Mouse (Mus musculus) olfactory bulb, adult 2 months (tissue): ENCODE measurements at regions not wholly inside any gene's neighbourhood (a gene's known extent, or its start where the extent isn't known, plus 50 kb on each side); places are given as distances from the start of the nearest gene placed in this dataset.
"Not testable (repeated sequence)": the region's sequence is repeated elsewhere in the genome, so short reads cannot be mapped to it uniquely, and the experiment has no call there.

ENCODE experiments used
- H3K27ac ChIP-seq: fragments of 200-500 bp; 2 replicates; pipeline ENCODE4 v1.5.1; 2012; ENCODE audit warnings: low read depth, low read length; ENCODE audit not compliant: insufficient read depth
- H3K4me1 ChIP-seq: fragments of 200-500 bp; 2 replicates; pipeline ENCODE4 v1.6.1; 2012; ENCODE audit warnings: low read length; ENCODE audit not compliant: control insufficient read depth, insufficient read depth
- H3K4me3 ChIP-seq: fragments of 200-500 bp; 2 replicates; pipeline ENCODE4 v1.5.1; 2012; ENCODE audit warnings: mild to moderate bottlenecking, low read depth, low read length, moderate library complexity; ENCODE audit not compliant: insufficient read depth
- CTCF ChIP-seq: fragments of 200-500 bp; IDR thresholded peaks from 2 replicates; pipeline ENCODE4 v1.5.1; 2012; ENCODE audit warnings: low read depth, mild to moderate bottlenecking, low read length, moderate library complexity; ENCODE audit not compliant: insufficient read depth
- POLR2A ChIP-seq: fragments of 200-500 bp; IDR thresholded peaks from 2 replicates; pipeline ENCODE4 v1.6.1; 2012; ENCODE audit warnings: mild to moderate bottlenecking, low read depth, low read length, moderate library complexity; ENCODE audit not compliant: insufficient read depth
- WGBS: fragments of 180-500 bp; shearing (Covaris S2); methylation state at CpG from one replicate; pipeline ENCODE4 v1.1.7; 2018; 5-methylcytosine and 5-hydroxymethylcytosine counted together

DNA sequence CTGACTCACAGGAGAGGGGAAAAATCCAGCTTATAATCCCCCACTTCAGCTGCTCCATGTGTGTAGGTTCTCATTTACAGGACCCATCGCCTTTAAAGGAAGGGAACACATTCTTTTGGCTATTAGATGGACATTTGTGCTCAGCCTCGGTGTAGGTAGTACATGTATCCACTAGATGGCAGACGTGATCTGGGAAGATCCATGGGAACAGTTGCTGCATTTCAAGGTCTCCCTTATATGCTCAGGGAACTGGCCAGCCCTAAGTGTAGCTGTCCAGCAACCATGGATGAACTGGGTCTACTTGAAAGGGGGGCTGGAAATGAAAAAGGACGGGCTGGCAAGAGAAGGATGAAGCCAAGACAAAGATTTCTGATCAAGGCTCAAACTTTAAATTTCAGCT lies 124.0 kb downstream of the Akain1 start:
- Histone ChIP-seq H3K4me1 (no peaks in the 10 kb centered on the region), H3K4me3 (no peak overlapping the region)
- TF ChIP-seq CTCF (no peak), POLR2A (no peak)

DNA sequence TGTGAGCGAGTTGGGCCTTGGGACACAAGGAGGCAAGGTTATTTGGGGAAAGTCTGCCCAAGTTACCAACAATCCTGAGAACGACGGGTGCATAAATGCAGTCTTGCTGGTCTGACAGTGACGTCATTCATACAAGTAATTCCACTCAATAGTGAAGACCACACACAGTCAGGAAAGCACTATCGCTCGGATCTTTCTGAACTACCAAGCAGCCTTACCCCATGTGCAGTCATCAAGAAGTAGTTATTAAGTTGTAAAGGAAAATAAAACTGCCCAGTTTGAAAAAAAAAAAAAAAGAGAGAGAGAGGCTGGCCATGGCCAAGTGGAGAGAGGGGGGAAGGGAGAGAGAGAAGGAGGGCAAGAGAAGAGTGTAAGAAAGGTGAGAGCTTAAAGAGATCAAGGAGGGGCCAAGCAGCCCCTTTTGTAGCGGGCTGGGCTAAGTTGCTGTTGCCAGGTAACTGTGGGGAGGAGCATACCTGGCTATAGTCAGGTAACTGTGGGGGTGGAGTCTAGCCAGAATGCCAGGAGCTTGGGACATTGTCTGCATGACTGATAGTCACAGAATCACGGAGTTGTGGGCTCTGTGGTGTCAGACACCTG lies 132.0 kb downstream of the Akain1 start:
- not testable (repeated sequence) for H3K27ac ChIP-seq, H3K4me1 ChIP-seq, H3K4me3 ChIP-seq
- WGBS = 64% methylated on average over 8 of the region's 8 CpGs

More for the DNA sequence above, 124.0 kb downstream of the Akain1 start:
- no peak overlapping the region for H3K27ac ChIP-seq
- 6% methylated on average over 4 of the region's 4 CpGs for WGBS

DNA sequence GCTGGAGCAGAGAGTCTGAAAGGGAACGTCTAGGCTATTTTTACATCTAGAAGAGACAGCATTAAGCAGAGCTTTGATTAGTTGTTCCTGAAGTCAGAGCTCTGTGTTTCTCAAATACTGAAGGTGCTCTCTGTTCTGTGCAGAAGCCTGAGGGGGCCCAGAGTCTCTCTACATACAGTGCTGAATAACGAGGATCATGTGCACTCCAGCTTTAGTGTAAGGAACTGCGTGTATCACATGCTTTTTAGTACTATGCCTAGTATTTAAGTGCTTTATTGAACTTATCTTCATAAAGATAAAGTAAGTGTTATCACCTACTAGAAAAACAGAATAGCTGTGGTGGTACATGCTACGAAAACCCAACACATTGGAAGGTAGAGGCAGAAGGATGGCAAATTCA lies 151.4 kb downstream of the Akain1 start:
- no peak for TF ChIP-seq POLR2A
- TF ChIP-seq CTCF = no peak
- no peak overlapping the region for H3K27ac ChIP-seq
- H3K4me1 ChIP-seq = no peaks in the 10 kb centered on the region
- H3K4me3 ChIP-seq = no peak overlapping the region
- 50% methylated on average over 4 of the region's 4 CpGs for WGBS

GRCm38 (mm10) chr17:69597773-69598295 lies 158.7 kb downstream of the Akain1 start:
- TF ChIP-seq POLR2A (no peak), CTCF (no peak)
- Histone ChIP-seq H3K4me1 (no peaks in the 10 kb centered on the region), H3K4me3 (no peak overlapping the region), H3K27ac (no peak overlapping the region)
- 88% methylated on average over 3 of the region's 3 CpGs for whole genome bisulfite sequencing

DNA sequence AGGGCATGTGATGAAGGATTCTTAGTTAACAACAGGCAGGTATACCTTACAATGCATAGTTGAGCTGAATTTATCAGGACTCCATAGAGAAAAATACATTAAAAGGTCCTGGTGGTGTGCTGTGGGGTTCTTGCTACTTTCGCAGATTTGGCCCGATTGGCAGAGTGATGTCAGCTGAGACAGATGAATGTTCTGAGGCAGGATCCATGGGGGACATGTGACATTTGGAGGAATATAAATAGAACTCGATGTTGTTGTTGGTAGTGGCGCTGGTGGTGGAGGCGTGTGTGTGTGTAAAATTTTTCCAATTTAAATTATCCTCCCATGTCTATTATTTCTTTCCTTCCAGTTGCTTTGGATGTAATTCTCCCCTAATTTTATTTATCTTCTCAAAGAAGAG lies 159.3 kb downstream of the Akain1 start:
- no peaks in the 10 kb centered on the region for H3K4me1 ChIP-seq
- no peak for TF ChIP-seq CTCF
- TF ChIP-seq POLR2A = no peak
- WGBS = 78% methylated on average over 5 of the region's 5 CpGs
- H3K4me3 ChIP-seq = no peak overlapping the region
- H3K27ac ChIP-seq = no peak overlapping the region

DNA sequence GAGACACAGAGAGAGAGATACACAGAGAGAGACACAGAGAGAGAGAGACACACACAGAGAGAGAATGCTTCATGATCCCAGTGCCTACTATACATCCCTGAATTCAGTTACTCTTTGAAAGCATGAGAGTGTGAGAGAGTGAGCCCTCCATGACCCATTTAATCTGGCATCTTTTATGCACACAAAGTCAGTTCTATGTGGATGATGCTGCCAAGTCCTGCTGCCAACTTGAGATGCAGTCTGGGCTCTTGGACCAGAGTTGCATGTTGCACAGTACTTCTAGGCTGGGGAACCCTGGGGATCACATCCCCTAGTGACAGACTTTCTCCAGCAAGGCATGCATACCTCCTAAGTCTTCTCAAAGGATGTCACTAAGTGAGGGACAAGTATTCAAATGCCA lies 164.5 kb downstream of the Akain1 start:
- TF ChIP-seq CTCF (no peak), POLR2A (no peak)
- no peaks in the 10 kb centered on the region for H3K4me1 ChIP-seq
- no peak overlapping the region for H3K27ac ChIP-seq
- no peak overlapping the region for H3K4me3 ChIP-seq

DNA sequence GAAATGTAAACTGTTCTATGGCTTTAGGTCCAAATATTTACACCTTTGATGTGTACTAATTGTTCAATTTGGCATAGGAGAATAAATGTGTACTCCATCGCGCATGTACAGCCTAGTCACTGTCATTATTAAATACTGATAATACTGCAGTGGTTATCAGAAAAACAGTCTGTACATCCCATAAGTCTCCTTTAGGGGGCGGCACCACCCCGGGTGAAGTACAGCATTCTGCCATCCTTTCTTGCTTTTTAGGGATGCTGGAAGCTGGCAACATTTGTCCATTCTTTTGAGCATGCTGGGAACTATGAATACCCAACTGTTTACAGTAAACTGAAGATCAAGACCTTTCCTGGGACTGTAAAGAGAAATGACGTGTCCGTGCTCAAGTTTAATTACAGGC lies 165.6 kb downstream of the Akain1 start:
- Histone ChIP-seq H3K4me1 (no peaks in the 10 kb centered on the region), H3K4me3 (no peak overlapping the region), H3K27ac (no peak overlapping the region)
- TF ChIP-seq POLR2A (no peak), CTCF (no peak)
- 41% methylated on average over 6 of the region's 6 CpGs for WGBS

- H3K27ac ChIP-seq = no peak overlapping the region
- H3K4me1 ChIP-seq = no peaks in the 10 kb centered on the region
- 71% methylated on average over 9 of the region's 9 CpGs for WGBS
- TF ChIP-seq POLR2A (no peak), CTCF (no peak)
- H3K4me3 ChIP-seq = no peak overlapping the region
Measured at GRCm38 (mm10) chr17:69605458-69605857, 166.3 kb downstream of the Akain1 start.

DNA sequence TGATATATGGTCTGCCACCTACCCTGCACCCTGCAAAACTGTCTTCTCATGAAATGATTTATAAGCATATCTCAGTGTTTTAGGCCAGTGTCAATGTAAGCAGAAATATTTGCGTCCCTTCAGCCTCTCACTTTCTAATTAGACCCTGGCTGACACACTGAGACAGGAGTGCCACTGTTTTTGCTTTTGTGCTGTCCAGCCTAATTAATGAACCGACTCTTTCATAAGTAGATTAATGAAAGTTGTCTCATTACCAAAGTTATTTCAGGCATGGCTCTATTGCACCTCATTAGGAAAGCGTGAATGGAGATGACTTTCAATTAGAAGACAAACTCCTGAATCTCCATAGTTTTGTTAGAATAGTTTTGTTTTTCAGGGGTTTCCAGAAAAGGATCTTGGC lies 192.3 kb downstream of the Akain1 start:
- no peak overlapping the region for H3K27ac ChIP-seq
- TF ChIP-seq CTCF = no peak
- no peak for TF ChIP-seq POLR2A
- no peaks in the 10 kb centered on the region for H3K4me1 ChIP-seq
- H3K4me3 ChIP-seq = no peak overlapping the region
- WGBS = 48% methylated on average over 3 of the region's 3 CpGs

DNA sequence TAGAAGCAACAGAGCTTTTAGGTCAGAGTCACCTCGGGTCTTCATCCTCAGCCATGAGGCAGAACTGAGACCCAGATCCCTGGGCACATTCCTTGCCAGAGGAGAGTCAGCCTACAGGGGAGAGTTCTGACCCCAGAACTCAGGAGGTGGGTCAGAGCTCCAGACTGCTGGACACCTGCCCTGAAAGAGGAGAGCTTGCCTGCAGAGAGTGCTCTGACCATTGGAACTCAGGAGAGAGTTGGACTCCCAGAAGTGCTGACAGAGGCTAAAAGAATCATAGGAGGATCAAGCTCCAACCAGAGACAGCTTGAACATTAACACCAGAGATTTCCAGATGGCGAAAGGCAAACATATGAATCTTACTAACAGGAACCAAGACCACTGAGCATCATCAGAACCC lies 211.4 kb downstream of the Akain1 start:
- not testable (repeated sequence) for H3K27ac ChIP-seq, H3K4me1 ChIP-seq, H3K4me3 ChIP-seq
- 87% methylated on average over 2 of the region's 2 CpGs for WGBS
